Mouse (Mus musculus) forebrain, embryonic 15.5 days (tissue): ENCODE measurements around the gene Fam160a1. TPM values are rescaled to one million over a fixed set of nuclear protein-coding genes. Genes with fewer than 3 reads are reported as not detected.

Experiments used
- ATAC-seq: fragments of 200-750 bp; cut with Nextera tagmentation; replicated peaks from 2 replicates; pipeline ENCODE4 v1.8.0; 2017; ENCODE audit warnings: mild to moderate bottlenecking, moderate TSS enrichment, moderate library complexity
- H3K27ac ChIP-seq: fragments of 300-500 bp; sonication (generic); replicated peaks from 2 replicates; pipeline ENCODE4 v1.5.1; 2015; ENCODE audit warnings: mild to moderate bottlenecking, inconsistent platforms
- H3K27me3 ChIP-seq: fragments of 300-500 bp; sonication (generic); 2 replicates; pipeline ENCODE4 v1.6.1; 2015; ENCODE audit warnings: inconsistent platforms
- H3K36me3 ChIP-seq: fragments of 300-500 bp; sonication (generic); 2 replicates; pipeline ENCODE4 v1.6.1; 2015; ENCODE audit warnings: mild to moderate bottlenecking, inconsistent platforms
- H3K4me1 ChIP-seq: fragments of 300-500 bp; sonication (generic); 2 replicates; pipeline ENCODE4 v1.6.1; 2015; ENCODE audit warnings: inconsistent platforms
- H3K4me2 ChIP-seq: fragments of 300-500 bp; sonication (generic); replicated peaks from 2 replicates; pipeline ENCODE4 v1.6.1; 2015; ENCODE audit warnings: mild to moderate bottlenecking, inconsistent platforms
- H3K4me3 ChIP-seq: fragments of 300-500 bp; sonication (generic); 2 replicates; pipeline ENCODE4 v1.5.1; 2015; ENCODE audit warnings: mild to moderate bottlenecking, inconsistent platforms
- H3K9ac ChIP-seq: fragments of 300-500 bp; sonication (generic); replicated peaks from 2 replicates; pipeline ENCODE4 v1.6.1; 2015; ENCODE audit warnings: mild to moderate bottlenecking, inconsistent platforms
- H3K9me3 ChIP-seq: fragments of 300-500 bp; sonication (generic); 2 replicates; pipeline ENCODE4 v1.6.1; 2016; ENCODE audit warnings: inconsistent platforms
- WGBS: fragments of 180-500 bp; shearing (Covaris S2); methylation state at CpG from one replicate; pipeline ENCODE4 v1.1.7; 2015; ENCODE audit warnings: mixed read lengths; 5-methylcytosine and 5-hydroxymethylcytosine counted together
- polyA plus RNA-seq: library from polyadenylated mRNA; unstranded; fragments of >200 nt; fragmentation: Nextera tagmentation; extraction: Ambion mirVana; gene quantifications from 2 replicates; pipeline ENCODE4 v1.2.1, GENCODE M21; 2015

Gene Fam160a1
- polyA plus RNA-seq, 1 experiment from 2014 or later: 1.5 TPM

GRCm38 (mm10) chr3:85819319-85819718 lies 2.2 kb upstream of the Fam160a1 start:
- Histone ChIP-seq H3K4me2 (no peak overlapping the region), H3K9ac (no peak overlapping the region), H3K4me3 (no peak overlapping the region), H3K4me1 (no peaks in the 10 kb centered on the region), H3K36me3 (no peaks in the 10 kb centered on the region), H3K27me3 (no peaks in the 10 kb centered on the region), H3K27ac (no peak overlapping the region), H3K9me3 (no peaks in the 10 kb centered on the region)
- no peak for ATAC-seq
- 80% methylated on average over 3 of the region's 3 CpGs for WGBS

GRCm38 (mm10) chr3:85814241-85814640 lies 2.9 kb downstream of the Fam160a1 start:
- Histone ChIP-seq H3K4me1 (no peaks in the 10 kb centered on the region), H3K36me3 (no peaks in the 10 kb centered on the region), H3K27me3 (no peaks in the 10 kb centered on the region), H3K4me2 (no peak overlapping the region), H3K9me3 (no peaks in the 10 kb centered on the region), H3K27ac (no peak overlapping the region), H3K4me3 (no peak overlapping the region), H3K9ac (no peak overlapping the region)
- 77% methylated on average over 7 of the region's 7 CpGs for WGBS
- no peak for ATAC-seq

GRCm38 (mm10) chr3:85813101-85814014 lies 3.7 kb downstream of the Fam160a1 start:
- ATAC-seq: no peak
- Histone ChIP-seq H3K36me3 (no peaks in the 10 kb centered on the region), H3K27me3 (no peaks in the 10 kb centered on the region), H3K9me3 (no peaks in the 10 kb centered on the region), H3K4me3 (no peak overlapping the region), H3K4me1 (no peaks in the 10 kb centered on the region), H3K4me2 (no peak overlapping the region), H3K9ac (no peak overlapping the region), H3K27ac (no peak overlapping the region)
- 69% methylated on average over 4 of the region's 4 CpGs for WGBS

GRCm38 (mm10) chr3:85812010-85812409 lies 5.1 kb downstream of the Fam160a1 start:
- no peak overlapping the region for H3K4me3 ChIP-seq
- no peak overlapping the region for H3K9ac ChIP-seq
- WGBS: 97% methylated on average over 5 of the region's 5 CpGs
- H3K4me1 ChIP-seq: no peaks in the 10 kb centered on the region
- no peaks in the 10 kb centered on the region for H3K27me3 ChIP-seq
- ATAC-seq: no peak
- no peaks in the 10 kb centered on the region for H3K9me3 ChIP-seq
- H3K36me3 ChIP-seq: no peaks in the 10 kb centered on the region
- H3K4me2 ChIP-seq: no peak overlapping the region
- no peak overlapping the region for H3K27ac ChIP-seq

- Histone ChIP-seq H3K4me1 (peaks cover 5% of the 10 kb centered on the region; the same call in 1 of the 2 replicates), H3K9ac (no peak overlapping the region), H3K4me2 (no peak overlapping the region), H3K36me3 (no peaks in the 10 kb centered on the region), H3K9me3 (no peaks in the 10 kb centered on the region), H3K27me3 (no peaks in the 10 kb centered on the region), H3K27ac (no peak overlapping the region), H3K4me3 (no peak overlapping the region)
- ATAC-seq: no peak
- 85% methylated on average over 1 of the region's 1 CpGs for WGBS
Measured at GRCm38 (mm10) chr3:85793166-85793565, 23.9 kb downstream of the Fam160a1 start.

GRCm38 (mm10) chr3:85789748-85790147 lies 27.3 kb downstream of the Fam160a1 start:
- H3K9ac ChIP-seq: no peak overlapping the region
- 61% methylated on average over 4 of the region's 4 CpGs for WGBS
- ATAC-seq: peak; percentile 38; the same call in 1 of the 2 replicates
- H3K27ac ChIP-seq: peak overlapping the region; percentile 43; the same call in 1 of the 2 replicates
- no peaks in the 10 kb centered on the region for H3K36me3 ChIP-seq
- H3K4me2 ChIP-seq: no peak overlapping the region
- peaks cover 13% of the 10 kb centered on the region; the same call in 1 of the 2 replicates for H3K4me1 ChIP-seq
- H3K4me3 ChIP-seq: no peak overlapping the region
- H3K27me3 ChIP-seq: no peaks in the 10 kb centered on the region
- H3K9me3 ChIP-seq: no peaks in the 10 kb centered on the region

- Histone ChIP-seq H3K9me3 (no peaks in the 10 kb centered on the region), H3K27ac (peak overlapping the region; percentile 23; the same call in 1 of the 2 replicates), H3K9ac (no peak overlapping the region), H3K4me3 (no peak overlapping the region), H3K36me3 (no peaks in the 10 kb centered on the region), H3K4me2 (no peak overlapping the region), H3K27me3 (no peaks in the 10 kb centered on the region), H3K4me1 (peaks cover 13% of the 10 kb centered on the region; the same call in 1 of the 2 replicates)
- WGBS: 52% methylated on average over 8 of the region's 8 CpGs
- ATAC-seq: 0 out of 2 replicates have a peak, but pooled peaks have one; percentile 26
Measured at GRCm38 (mm10) chr3:85786501-85786900, 30.6 kb downstream of the Fam160a1 start.

GRCm38 (mm10) chr3:85780906-85781305 lies 36.2 kb downstream of the Fam160a1 start:
- no peaks in the 10 kb centered on the region for H3K27me3 ChIP-seq
- no peak overlapping the region for H3K4me2 ChIP-seq
- WGBS: 75% methylated on average over 7 of the region's 7 CpGs
- H3K36me3 ChIP-seq: no peaks in the 10 kb centered on the region
- no peak overlapping the region for H3K4me3 ChIP-seq
- no peak for ATAC-seq
- H3K9ac ChIP-seq: no peak overlapping the region
- H3K4me1 ChIP-seq: peaks cover 14% of the 10 kb centered on the region; the same call in 1 of the 2 replicates
- H3K9me3 ChIP-seq: no peaks in the 10 kb centered on the region
- no peak overlapping the region for H3K27ac ChIP-seq

- Histone ChIP-seq H3K9me3 (no peaks in the 10 kb centered on the region), H3K27me3 (no peaks in the 10 kb centered on the region), H3K27ac (peak overlapping the region; percentile 15; the same call in 1 of the 2 replicates), H3K4me1 (peaks cover 14% of the 10 kb centered on the region; the same call in 1 of the 2 replicates), H3K4me2 (no peak overlapping the region), H3K9ac (no peak overlapping the region), H3K36me3 (no peaks in the 10 kb centered on the region), H3K4me3 (no peak overlapping the region)
- 52% methylated on average over 2 of the region's 2 CpGs for WGBS
- peak; percentile 43; the same call in 1 of the 2 replicates for ATAC-seq
Measured at GRCm38 (mm10) chr3:85780332-85780731, 36.8 kb downstream of the Fam160a1 start.

GRCm38 (mm10) chr3:85777841-85778240 lies 39.2 kb downstream of the Fam160a1 start:
- no peak overlapping the region for H3K4me3 ChIP-seq
- 85% methylated on average over 2 of the region's 2 CpGs for WGBS
- no peak for ATAC-seq
- H3K9ac ChIP-seq: no peak overlapping the region
- H3K4me2 ChIP-seq: no peak overlapping the region
- no peaks in the 10 kb centered on the region for H3K9me3 ChIP-seq
- H3K36me3 ChIP-seq: no peaks in the 10 kb centered on the region
- no peaks in the 10 kb centered on the region for H3K27me3 ChIP-seq
- peaks cover 14% of the 10 kb centered on the region; the same call in 1 of the 2 replicates for H3K4me1 ChIP-seq
- no peak overlapping the region for H3K27ac ChIP-seq

- Histone ChIP-seq H3K4me1 (peaks cover 14% of the 10 kb centered on the region; the same call in 1 of the 2 replicates), H3K27me3 (no peaks in the 10 kb centered on the region), H3K4me2 (no peak overlapping the region), H3K36me3 (no peaks in the 10 kb centered on the region), H3K27ac (no peak overlapping the region), H3K9ac (no peak overlapping the region), H3K9me3 (no peaks in the 10 kb centered on the region), H3K4me3 (no peak overlapping the region)
- ATAC-seq: no peak
- WGBS: 80% methylated on average over 4 of the region's 4 CpGs
Measured at GRCm38 (mm10) chr3:85777356-85777755, 39.7 kb downstream of the Fam160a1 start.

- ATAC-seq: no peak
- 59% methylated on average over 10 of the region's 10 CpGs for WGBS
Measured at GRCm38 (mm10) chr3:85776707-85777106, 40.4 kb downstream of the Fam160a1 start.

More at GRCm38 (mm10) chr3:85776707-85777106, 40.4 kb downstream of the Fam160a1 start:
- Histone ChIP-seq H3K4me3 (no peak overlapping the region), H3K9me3 (no peaks in the 10 kb centered on the region), H3K4me1 (peaks cover 14% of the 10 kb centered on the region; the same call in 1 of the 2 replicates), H3K9ac (no peak overlapping the region), H3K36me3 (no peaks in the 10 kb centered on the region), H3K4me2 (no peak overlapping the region), H3K27me3 (no peaks in the 10 kb centered on the region), H3K27ac (no peak overlapping the region)
